Mouse (Mus musculus) cerebellum, adult 2 months (tissue): ENCODE data around the gene Wwox.

ENCODE experiments used
- CTCF ChIP-seq: fragments of 200-500 bp; IDR thresholded peaks from 2 replicates; pipeline ENCODE4 v1.5.1; 2011; ENCODE audit warnings: low read depth, mild to moderate bottlenecking, control low read depth, low read length, moderate library complexity, borderline replicate concordance; ENCODE audit not compliant: insufficient read depth
- POLR2A ChIP-seq: fragments of 200-500 bp; IDR thresholded peaks from 2 replicates; pipeline ENCODE4 v1.6.1; 2011; ENCODE audit warnings: low read length, control low read depth, borderline replicate concordance; ENCODE audit not compliant: insufficient read depth

GRCm38 (mm10) chr8:114722611-114723010 is 283.2 kb downstream of the Wwox start:
- no peak for TF ChIP-seq POLR2A
- TF ChIP-seq CTCF, result no peak
